Mouse (Mus musculus) kidney, adult 9 months (tissue): Measurements from ENCODE around the gene Pcbd2.
"Not testable (repeated sequence)": the region's sequence is repeated elsewhere in the genome, so short reads cannot be mapped to it uniquely, and the experiment has no call there.

ENCODE experiments used
- DNase-seq: peaks from one replicate; pipeline ENCODE4 v3.0.0; 2022

Gene Pcbd2

GRCm38 (mm10) chr13:55727120-55727838, at the start of gene Pcbd2:
Gene Pcbd2, plus strand, starts transcription at chr13:55727368.
- DNase-seq: peak; percentile 86

- peak; percentile 71 for DNase-seq
These were observed 45.0 kb upstream of the Pcbd2 start for GRCm38 (mm10) chr13:55682201-55682600.

- no peak for DNase-seq
These were observed 43.6 kb upstream of the Pcbd2 start for GRCm38 (mm10) chr13:55683581-55683980.

- no peak for DNase-seq
These were observed 41.0 kb upstream of the Pcbd2 start for GRCm38 (mm10) chr13:55686107-55686633.

- DNase-seq: no peak
These were observed 39.1 kb upstream of the Pcbd2 start for GRCm38 (mm10) chr13:55687927-55688602.

- DNase-seq: peak; percentile 89
These were observed 34.5 kb upstream of the Pcbd2 start, which contains the start of gene B230219D22Rik for GRCm38 (mm10) chr13:55692535-55693242. Gene B230219D22Rik, plus strand, starts transcription at chr13:55693124.

- no peak for DNase-seq
These were observed 33.9 kb upstream of the Pcbd2 start for GRCm38 (mm10) chr13:55693243-55693721.

GRCm38 (mm10) chr13:55694110-55694509, 33.1 kb upstream of the Pcbd2 start:
- peak; percentile 43 for DNase-seq

- DNase-seq: not testable (repeated sequence)
These were observed 31.2 kb upstream of the Pcbd2 start for GRCm38 (mm10) chr13:55695989-55696388.

- no peak for DNase-seq
These were observed 22.9 kb upstream of the Pcbd2 start for GRCm38 (mm10) chr13:55704301-55704700.

GRCm38 (mm10) chr13:55712846-55713245, 14.3 kb upstream of the Pcbd2 start:
- no peak for DNase-seq

GRCm38 (mm10) chr13:55714501-55715166, 12.5 kb upstream of the Pcbd2 start, which contains the start of gene Txndc15:
Gene Txndc15, plus strand, starts transcription at chr13:55714650.
- peak; percentile 89 for DNase-seq

GRCm38 (mm10) chr13:55715167-55715512, 12.0 kb upstream of the Pcbd2 start:
- DNase-seq: no peak

GRCm38 (mm10) chr13:55715908-55716510, 11.2 kb upstream of the Pcbd2 start:
- DNase-seq: no peak

- DNase-seq: no peak
These were observed 5.7 kb upstream of the Pcbd2 start for GRCm38 (mm10) chr13:55721516-55721915.

- no peak for DNase-seq
These were observed 5.2 kb upstream of the Pcbd2 start for GRCm38 (mm10) chr13:55721995-55722394.

GRCm38 (mm10) chr13:55726598-55727119, 509 bp upstream of the Pcbd2 start:
- peak; percentile 32 for DNase-seq

- DNase-seq: peak; percentile 82
These were observed 671 bp downstream of the Pcbd2 start for GRCm38 (mm10) chr13:55727839-55728238.

- DNase-seq: no peak
These were observed 3.5 kb downstream of the Pcbd2 start for GRCm38 (mm10) chr13:55730716-55731115.

- DNase-seq: no peak
These were observed 5.0 kb downstream of the Pcbd2 start for GRCm38 (mm10) chr13:55732121-55732520.

- DNase-seq: no peak
These were observed 6.7 kb downstream of the Pcbd2 start for GRCm38 (mm10) chr13:55733628-55734502.
